Mouse (Mus musculus): ENCODE results near the gene Calr.
A peak's percentile ranks its signal among the peaks of the same experiment; 100 is the strongest.
"Not testable (repeated sequence)": the region's sequence is repeated elsewhere in the genome, so short reads cannot be mapped to it uniquely, and the experiment has no call there.

Calr gene

DNA sequence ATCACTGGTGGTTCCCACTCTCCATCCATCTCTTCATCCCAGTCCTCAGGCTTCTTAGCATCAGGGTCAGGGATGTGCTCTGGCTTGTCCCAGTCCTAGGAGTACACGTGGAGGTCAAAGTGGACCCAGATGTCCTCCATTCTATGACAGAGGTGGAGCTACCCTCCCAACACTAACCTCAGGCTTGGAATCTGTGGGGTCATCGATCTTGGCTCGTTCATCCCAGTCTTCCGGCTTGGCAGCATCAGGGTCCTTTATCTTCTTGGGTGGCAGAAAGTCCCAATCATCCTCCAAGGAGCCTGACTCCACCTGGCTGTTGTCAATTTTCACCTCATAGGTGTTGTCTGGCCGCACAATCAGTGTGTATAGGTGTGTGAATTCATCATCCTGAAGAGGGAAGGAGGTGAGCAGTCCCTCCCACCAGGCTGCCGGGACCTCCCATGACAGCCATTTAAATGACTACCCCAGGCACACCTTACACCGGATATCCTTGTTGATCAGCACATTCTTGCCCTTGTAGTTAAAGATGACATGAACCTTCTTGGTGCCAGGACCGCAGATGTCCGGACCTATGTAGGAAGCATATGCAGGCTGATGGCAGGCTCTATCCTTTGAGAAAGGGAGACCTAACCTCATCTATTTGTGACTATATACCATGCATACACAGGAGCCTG lies 2.2 kb downstream of the Calr start:
- DNase-seq (ENCODE audit: extremely low spot score, low read depth, low spot score), result no peak

DNA sequence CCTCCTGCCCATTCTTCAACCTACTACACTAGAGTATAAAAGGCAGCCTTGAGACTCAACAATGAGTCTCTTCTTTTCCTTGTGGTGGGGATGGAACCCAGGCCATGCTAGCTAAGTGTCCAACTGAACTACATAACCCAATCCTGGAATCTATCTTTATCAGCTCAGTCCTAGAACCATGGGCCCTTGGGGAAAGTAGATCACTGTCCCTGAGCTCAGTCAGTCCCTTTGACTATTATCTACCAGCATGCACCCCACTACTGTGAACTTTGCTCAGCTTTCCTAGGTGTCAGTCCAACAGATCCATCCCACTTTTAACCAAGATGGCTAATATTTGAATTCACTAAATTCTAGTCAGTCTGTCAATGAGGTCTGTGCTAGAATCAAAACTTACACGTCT lies 5.2 kb downstream of the Calr start:
- DNase-seq (ENCODE audit: extremely low spot score, low read depth, low spot score), result no peak

DNA sequence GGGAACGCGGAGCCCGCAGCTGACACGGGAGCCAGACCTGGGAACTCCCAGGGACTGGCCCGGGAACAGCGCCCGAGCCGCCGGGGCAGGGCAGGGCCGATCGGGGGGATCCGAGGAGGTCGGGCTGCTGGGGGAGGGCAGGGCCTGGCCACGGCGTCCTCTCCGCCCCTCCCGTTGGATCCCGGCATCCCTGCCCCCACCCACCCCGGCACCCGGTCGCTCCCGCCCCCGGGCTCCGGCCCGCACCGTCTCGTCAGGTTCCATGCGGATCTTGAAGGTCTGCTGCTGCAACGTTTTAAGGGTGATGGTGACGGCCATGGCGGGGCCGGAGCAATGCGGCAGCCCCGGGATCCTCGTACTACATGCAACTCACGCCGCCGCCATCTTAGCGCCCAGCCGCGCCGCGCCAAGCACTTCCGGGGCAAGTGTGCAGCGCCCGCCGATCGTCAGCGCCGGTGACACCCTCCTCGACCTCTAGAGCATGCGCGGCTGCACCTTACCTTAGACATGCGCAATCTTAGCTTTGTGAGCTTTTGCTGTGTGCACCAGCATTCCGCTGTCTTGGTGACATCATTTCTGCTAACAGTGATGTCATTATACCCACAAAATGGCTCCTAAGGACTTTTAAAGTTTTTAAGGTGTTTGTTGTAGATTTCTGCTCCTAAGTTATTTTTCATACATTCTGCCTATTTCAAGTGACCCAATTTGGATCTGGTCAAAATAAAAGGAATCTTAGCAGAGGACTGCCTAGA lies 6.3 kb downstream of the Calr start, which contains the start of gene Rad23a:
Gene Rad23a, minus strand, starts transcription at position 418 of the 752 bp plus-strand sequence.
- DNase-seq (ENCODE audit: extremely low spot score, low read depth, low spot score), result peak; percentile 92

- DNase-seq (ENCODE audit: extremely low spot score, low read depth, low spot score), result no peak
Observed at GRCm38 (mm10) chr8:84839875-84840247, 6.9 kb downstream of the Calr start.

- DNase-seq (ENCODE audit: extremely low spot score, low read depth, low spot score), result no peak
Observed at GRCm38 (mm10) chr8:84839411-84839810, 7.3 kb downstream of the Calr start.

- no peak for DNase-seq (ENCODE audit: extremely low spot score, low read depth, low spot score)
Observed at GRCm38 (mm10) chr8:84838513-84838912, 8.2 kb downstream of the Calr start.

DNA sequence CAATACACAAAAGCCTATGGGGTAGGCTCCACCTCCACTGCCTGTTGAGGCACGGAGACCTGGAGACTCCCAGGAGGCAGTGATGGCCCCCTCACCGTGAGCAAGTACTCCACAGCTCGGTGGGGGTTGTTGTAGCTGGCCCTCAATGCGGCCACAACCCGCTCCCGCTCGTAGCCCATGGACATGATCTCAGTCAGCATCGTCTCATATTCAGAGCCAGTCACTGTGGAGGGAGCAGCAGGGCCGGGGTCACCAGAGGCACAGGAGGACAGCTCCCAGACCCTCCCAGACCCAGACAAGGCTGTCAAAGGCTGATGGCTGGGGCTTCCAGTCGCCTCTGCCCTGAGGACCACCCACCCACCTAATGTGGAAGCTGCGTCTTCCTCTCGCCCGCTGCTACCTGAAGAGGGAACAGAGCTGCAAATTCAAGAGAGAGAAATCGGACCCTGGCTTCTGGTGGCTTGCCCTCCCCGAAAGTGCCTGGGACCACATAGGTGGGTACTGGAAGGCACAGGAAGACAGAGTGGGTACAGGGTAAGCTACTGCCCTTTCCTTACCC lies 8.7 kb downstream of the Calr start:
- DNase-seq (ENCODE audit: extremely low spot score, low read depth, low spot score), result no peak

DNA sequence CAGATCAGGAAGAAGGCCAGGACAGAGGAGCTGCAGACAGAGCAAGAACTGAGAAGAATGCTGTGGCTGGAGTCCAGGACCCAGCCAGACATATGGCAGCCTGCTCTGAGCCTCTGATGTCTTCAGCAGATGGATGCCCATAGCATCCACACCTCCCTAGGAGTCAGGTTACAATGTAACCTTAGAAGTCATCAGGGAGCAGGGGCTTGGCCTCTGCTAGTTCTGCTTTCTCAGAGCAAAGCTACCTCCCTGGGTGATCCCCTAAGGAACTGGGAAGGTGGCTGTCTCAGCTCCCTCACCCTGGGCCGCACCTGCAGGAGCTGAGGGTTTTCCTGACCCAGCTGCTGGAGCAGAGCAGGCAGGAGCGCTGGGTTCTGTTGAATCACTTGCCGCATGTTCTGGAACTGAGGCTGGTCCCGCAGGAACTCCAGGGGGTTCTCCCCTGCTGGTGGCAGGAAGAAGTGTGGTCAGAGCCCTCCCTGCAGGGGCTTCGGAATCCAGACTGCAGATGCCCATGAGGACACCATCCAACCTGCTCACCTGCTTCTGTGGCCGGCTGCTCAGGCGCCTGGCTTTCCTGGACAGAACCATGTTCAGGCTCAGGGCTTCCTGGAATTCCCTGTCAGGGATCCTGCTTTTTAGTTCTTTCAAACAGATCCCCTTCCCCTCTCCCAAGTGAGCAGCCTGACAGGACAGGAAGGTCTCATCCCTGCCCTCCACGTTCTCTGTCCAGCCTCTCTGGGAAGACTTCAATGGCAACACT lies 9.4 kb downstream of the Calr start:
- no peak for DNase-seq (ENCODE audit: extremely low spot score, low read depth, low spot score)

DNA sequence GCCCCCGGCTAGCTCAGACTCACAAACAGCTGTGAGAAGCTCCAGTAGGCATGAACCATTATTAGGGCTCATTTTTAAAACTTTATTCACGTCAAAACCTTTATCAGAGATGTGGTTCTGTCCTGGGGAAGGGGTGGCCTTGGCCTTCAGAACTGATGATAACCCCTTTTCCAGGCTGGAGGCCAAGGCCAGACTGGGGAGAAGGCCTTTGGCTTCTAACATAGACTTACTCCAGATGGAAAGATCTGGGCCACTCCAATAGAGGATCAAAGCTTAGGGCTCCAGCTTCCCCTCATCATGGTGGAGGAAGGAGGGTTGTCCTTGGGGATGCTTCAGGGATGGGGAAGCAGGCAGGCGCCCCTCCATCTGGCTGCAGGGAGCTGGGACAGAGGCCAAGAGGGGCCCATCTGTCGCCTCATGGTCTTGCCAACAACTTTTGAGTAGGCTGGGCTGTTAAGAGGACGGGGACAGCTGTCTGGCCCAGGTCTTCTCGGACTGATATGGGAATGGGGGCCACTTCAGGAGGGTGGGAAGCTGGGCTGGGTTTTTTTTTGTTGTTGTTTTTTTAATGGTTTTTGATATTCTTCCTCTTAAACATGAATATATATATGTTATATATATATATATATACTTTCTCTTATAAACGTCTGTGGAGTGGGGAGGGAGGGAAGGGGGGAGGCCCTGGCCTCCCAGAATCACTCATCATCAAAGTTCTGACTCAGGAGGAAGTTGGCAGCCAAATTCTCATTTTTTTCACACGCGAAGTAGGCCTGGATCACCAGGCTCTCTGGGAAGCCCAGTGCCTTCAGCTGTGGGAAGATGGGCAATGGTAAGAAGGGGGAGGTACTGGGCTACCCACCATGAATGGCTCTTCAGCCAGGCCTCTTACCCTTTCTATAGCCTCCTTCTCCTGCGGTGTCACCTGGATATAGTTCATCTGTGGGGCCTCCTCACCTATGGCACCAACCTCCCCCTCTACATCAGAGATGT lies 11.6 kb downstream of the Calr start:
- DNase-seq (ENCODE audit: extremely low spot score, low read depth, low spot score), result no peak

DNA sequence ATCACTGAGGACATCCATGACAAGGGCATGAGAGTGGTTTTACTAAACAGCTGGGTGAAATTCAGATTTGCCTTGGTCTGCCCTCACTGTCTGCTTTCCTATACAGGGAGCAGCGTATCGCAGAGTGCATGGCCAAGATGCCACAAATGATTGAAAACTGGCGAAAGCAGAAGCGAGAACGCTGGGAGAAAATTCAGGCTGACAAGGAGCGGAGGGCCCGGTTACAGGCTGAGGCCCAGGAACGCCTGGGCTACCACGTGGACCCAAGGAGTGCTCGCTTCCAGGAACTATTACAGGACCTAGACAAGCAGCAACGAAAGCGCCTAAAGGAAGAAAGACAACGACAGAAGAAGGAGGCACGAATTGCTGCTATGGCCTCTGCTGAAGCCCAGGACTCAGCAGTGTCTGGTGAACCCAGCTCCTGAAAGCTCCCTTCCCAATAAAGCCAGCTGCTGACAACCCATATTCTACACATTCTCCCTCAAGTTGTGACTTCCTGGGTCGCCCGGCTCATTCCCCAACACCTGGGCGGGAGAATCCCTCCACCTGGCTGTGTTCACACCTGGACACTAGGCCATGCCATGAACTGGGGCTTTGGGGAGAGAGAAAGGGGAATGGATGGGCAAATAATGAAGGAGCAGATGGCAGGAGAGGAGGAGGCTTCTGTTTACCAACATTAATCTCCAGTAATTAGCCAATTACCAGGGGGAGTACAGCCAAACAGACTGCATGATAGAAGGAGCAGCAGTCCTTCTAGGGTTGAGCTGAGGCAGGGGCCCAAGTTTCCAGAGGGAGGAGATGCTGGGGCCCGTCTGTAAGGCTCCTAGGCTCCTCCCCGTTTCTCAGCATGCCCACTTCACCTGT lies 12.5 kb downstream of the Calr start:
- no peak for DNase-seq (ENCODE audit: extremely low spot score, low read depth, low spot score)

- DNase-seq (ENCODE audit: extremely low spot score, low read depth, low spot score), result no peak
Observed at GRCm38 (mm10) chr8:84832759-84833742, 13.7 kb downstream of the Calr start.

- DNase-seq (ENCODE audit: extremely low spot score, low read depth, low spot score), result no peak
Observed at GRCm38 (mm10) chr8:84832034-84832717, 14.6 kb downstream of the Calr start.

DNA sequence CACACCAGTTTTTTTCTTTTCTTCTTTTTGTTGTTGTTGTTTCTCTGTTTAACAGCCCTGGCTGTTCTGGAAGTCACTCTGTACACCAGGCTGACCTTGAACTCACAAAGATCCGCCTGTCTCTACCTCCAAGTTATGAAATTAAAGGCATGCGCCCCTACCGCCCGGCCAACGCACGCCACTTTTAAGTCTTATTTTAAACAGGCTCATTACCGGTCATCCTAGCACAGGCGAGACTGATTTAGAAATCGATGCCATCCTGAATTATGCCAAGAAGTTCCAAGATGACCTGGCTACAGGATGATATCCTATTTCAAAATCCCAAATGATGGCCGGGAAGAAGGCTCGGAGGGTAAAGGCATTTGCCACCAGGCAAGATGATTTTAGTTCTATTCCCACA lies 15.2 kb downstream of the Calr start, which contains the start of gene Gadd45gip1:
Gene Gadd45gip1, plus strand, starts transcription at position 33 of the 400 bp plus-strand sequence.
- no peak for DNase-seq (ENCODE audit: extremely low spot score, low read depth, low spot score)

GRCm38 (mm10) chr8:84826518-84826917 lies 20.2 kb downstream of the Calr start:
- not testable (repeated sequence) for DNase-seq (ENCODE audit: extremely low spot score, low read depth, low spot score)

- DNase-seq (ENCODE audit: extremely low spot score, low read depth, low spot score), result no peak
Observed at GRCm38 (mm10) chr8:84825636-84826035, 21.1 kb downstream of the Calr start.

DNA sequence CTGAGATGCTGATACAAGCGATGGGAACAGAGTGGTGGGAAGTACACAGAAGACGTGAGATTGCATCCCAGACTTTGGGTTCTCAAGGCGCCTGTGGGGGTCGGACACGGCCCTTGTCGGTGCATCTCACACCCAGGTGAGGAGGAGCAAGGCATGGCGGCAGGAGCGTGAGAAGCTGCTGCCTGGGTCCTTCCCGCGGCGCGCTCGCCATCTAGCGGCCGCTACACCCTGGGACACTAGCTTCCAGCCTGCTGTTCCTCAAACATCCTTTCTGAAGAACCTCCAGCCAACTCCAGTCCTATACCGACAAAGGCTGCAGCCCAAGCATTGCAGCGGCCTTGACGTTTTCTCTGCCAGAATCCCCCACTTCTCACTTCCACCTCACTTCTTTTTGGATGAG lies 23.1 kb downstream of the Calr start:
- no peak for DNase-seq (ENCODE audit: extremely low spot score, low read depth, low spot score)

DNA sequence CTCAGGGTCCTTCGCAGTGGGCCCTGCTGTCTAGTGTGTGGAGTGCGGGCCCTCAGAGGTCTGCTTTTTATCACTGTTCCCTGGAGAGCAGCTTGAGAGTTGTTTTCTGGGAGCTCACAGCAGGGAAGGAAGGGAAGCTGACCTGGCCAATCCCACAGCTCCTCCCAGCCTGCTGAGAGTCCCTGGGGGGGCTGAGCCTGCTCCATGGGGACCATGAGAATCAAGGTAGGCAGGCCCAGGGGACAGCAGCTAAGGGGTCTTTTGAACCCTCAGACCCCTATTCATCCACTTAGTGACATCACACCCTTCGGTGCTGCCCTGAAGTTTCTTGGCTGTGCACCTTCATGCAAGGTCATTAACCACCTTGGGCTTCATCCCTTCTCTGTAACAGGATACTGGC lies 24.0 kb downstream of the Calr start, which contains the start of gene Dand5:
Gene Dand5, minus strand, starts transcription at position 101 of the 400 bp plus-strand sequence.
- DNase-seq (ENCODE audit: extremely low spot score, low read depth, low spot score), result no peak
